Mouse (Mus musculus): ENCODE measurements around the gene Zfp526. TPM values are rescaled to one million over a fixed set of nuclear protein-coding genes. Genes with fewer than 3 reads are reported as not detected.

Gene Zfp526
- polyA plus RNA-seq (2014; fragmentation: Illumina TruSeq; extraction: RNeasy Lipid Tissue Mini Kit (QIAGEN cat#74804); ENCODE audit: low read depth, low replicate concordance), result 2.7 TPM

DNA sequence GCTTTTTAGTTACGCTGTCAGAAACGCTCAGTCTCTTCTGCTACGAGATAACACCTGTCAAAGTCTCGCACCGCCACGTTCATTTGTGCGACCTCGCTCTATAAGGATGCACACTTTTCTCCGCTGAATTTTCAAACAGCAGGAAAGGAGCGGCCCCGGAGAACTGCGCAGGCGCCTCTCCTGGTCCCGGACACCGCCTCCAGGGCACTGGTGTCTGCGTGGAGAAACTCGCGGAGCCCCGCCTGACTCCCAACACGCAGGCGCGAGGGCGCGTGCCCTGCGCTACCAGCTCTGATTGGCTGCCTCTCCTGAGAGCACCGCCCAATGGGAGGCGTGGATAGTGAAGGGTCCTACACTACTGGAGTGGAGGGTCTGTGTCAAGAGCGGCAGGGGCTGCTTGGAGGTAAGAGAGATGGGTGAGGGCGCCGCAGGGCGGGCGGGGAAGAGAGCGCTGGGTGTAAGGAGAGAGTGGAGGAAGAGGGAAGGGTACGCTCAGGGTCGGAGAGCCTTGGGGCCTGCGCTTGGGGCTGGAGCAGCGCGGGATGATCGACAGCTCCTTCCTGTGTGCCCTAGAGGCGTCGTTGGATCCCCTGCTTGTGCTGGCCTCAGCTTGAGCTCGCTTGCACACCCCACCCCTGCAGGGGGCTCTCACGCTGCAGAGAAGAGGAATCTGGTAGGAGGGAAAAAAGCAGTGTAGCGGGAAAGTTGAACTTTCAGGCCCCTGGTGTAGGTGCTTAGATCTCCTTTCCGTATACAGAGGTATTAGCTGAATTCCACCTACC lies at the start of gene Zfp526:
Zfp526 (plus strand) TSS at position 324 of the 782 bp plus-strand sequence.

DNA sequence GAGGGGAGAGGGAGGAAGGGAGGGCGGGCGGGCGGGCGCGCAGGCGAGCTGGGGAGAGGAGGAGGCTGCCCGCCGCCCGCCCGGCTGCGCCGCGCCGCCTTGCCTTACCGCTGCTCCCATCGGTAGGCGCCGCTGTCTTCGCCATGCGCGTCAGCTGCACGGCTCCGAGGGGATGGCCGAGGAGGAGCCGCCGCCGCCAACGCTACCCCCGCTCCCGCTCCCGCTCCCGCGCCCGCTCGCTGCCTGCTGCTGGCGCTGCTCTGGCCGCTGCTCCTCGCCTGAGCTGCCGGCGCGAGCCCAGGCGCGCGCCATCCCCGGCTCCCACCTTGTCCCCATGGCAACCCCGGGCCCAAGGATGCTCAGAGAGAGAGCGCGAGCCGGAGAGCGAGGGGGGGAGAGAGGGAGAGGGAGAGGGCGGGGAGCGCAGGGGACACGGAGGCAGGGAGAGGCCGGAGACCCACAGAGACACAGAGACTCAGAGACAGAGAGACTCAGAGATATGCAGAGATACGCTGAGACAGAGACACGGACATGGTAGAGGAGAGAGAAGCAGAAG lies 41.5 kb upstream of the Zfp526 start, which contains the start of gene Pou2f2:
Pou2f2 (minus strand) TSS at position 121 of the 556 bp plus-strand sequence.

DNA sequence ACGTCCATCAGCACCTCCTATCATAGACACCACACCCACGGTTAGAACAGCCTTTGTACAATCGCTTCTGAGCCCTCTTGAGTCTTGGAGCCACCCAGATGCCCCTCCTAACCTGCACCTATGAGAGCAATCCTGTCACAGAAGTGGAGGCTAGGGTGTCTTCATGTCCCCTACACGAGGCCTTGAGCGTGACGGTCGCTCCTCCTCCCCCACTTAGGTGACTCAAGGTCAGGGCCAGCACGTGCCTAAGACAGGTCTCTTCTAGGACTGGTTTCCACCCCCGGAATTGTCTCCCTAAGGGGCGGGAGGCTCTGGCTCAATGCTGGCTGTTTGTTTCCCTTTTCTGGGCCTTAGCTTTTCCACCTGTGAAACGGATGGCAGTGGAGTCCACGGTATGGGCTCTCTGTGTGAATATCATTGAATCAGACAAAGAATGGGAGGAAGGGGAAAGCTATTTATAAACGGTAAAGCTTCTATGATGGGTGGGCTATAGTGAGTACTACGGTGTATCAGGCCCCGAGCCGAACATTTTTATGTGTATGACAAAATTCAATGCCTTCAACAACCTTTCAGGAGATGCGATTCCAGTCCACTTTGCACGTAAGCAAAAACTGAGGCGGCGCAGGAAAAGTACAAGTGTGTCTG lies 646 bp upstream of the Zfp526 start, which contains the start of gene Dedd2:
Dedd2 (minus strand) TSS at position 159 of the 645 bp plus-strand sequence.

DNA sequence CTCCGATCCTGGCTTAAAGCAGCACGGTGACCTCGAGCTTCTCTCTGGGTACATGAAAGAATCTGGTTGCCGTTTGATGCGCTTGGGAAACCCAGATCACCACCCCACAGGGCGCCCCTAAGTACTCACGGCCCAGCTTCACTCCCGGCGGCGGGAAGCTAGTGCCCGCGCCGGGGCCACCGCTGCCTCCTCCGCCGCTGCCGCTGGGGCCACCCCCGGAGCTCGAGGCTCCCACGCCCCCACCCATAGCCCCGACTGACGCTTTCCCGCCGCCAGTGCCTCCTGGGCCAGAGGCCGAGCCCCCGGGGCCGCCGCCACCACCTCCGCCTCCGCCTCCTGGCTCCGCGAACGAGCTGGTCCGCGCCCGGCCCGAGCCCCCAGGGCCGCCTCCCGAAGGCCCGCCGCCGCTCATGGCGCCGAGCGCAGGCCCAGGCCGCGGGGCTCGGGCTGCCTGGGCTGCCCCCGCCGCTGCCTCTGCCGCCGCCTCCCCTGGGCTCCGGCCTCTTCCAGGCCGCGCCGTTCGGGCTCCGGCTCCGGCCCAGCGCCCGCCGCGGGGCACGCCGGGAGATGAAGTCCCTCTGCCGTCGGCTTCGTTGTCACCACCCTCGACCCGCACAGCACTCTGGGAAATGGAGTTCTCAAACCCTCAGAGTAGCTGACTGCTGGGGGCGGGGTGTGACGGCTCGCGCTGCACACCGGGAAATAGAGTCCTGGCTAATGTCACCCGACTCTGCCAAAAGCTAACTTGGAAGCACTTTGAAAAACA lies 16.2 kb downstream of the Zfp526 start, which contains the start of gene Gsk3a:
Gsk3a (minus strand) TSS at position 603 of the 766 bp plus-strand sequence.

DNA sequence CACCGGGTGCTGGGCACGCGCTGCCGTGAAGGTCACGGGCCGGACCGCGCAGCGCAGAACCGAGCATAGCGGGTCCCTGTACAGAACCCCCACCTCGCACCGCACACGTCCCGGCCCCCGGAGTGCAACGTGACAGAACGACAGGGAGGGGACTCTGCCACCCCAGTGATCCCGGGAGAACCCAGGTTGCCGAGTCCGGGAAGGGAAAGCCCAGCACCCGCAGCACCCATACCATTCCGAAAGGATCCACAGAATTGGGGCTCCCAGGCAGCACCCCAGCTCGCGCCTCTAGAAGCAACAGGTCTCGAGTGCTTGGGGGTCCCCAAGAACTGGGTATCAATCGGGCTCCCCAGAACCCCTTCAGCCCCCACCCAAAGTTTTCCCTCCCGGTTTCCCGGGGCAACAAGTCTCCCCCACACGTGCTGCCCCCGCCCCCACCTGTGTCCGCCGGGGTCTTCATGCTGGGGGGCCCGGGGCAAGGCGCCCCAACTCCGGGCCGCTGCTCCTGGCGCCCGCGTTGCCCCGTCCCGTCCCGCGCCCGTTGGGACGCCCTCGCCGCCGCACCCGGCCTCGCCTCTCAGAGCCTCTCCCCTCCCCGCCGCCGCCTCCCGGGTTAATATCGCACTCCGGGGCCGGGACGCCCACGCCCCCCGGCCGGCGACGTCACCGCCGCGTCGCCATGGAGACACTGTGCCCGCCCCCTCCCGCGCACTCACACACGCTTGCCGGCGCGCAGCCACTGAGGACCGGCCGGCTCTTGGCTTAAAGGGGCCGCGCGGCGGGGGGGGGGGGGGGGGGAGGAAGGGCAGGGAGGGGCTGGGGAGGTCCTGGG lies 29.1 kb downstream of the Zfp526 start, which contains the start of gene Erf:
Erf (minus strand) TSS at position 621 of the 832 bp plus-strand sequence.

DNA sequence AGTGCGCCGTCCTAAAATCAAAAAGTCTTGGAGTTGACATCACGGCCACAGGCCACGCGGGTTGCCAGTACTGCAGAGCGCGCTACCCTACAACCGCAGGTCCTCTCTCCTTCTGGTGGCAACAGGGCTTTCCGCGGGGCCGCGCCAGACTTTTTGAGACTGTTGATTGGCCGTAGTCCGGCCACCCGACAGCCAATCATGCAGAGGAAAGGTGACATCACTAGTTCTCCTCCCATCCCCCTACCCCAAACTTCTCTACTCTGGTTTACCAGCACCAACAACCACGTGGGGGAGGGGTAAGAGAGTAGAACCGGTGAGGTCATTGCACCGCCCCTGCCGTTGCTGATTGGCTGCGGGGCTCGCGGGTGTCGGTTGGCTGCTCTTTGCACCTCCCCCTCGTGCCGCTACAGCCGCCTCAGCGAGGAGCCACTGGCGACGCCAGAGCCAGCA lies 46.1 kb downstream of the Zfp526 start, which contains the start of gene Cic:
Cic (plus strand) TSS at position 404 of the 450 bp plus-strand sequence.

Other genes starting within 250 kb of the Zfp526 start
- gene Rabac1, start 248.7 kb upstream of the Zfp526 start, polyA plus RNA-seq (2014; fragmentation: Illumina TruSeq; extraction: RNeasy Lipid Tissue Mini Kit (QIAGEN cat#74804); ENCODE audit: low read depth, low replicate concordance), result 0.31 TPM
- gene Atp1a3, start 215.5 kb upstream of the Zfp526 start, polyA plus RNA-seq (2014; fragmentation: Illumina TruSeq; extraction: RNeasy Lipid Tissue Mini Kit (QIAGEN cat#74804); ENCODE audit: low read depth, low replicate concordance), result 0.17 TPM
- 2.1 TPM for gene Grik5, start 149.1 kb upstream of the Zfp526 start, polyA plus RNA-seq (2014; fragmentation: Illumina TruSeq; extraction: RNeasy Lipid Tissue Mini Kit (QIAGEN cat#74804); ENCODE audit: low read depth, low replicate concordance)
- 4.3 TPM for gene Zfp574, start 148.9 kb upstream of the Zfp526 start, polyA plus RNA-seq (2014; fragmentation: Illumina TruSeq; extraction: RNeasy Lipid Tissue Mini Kit (QIAGEN cat#74804); ENCODE audit: low read depth, low replicate concordance)
- 3.8 TPM for gene Pou2f2, start 41.7 kb upstream of the Zfp526 start, polyA plus RNA-seq (2014; fragmentation: Illumina TruSeq; extraction: RNeasy Lipid Tissue Mini Kit (QIAGEN cat#74804); ENCODE audit: low read depth, low replicate concordance)
- 0.43 TPM for gene Dedd2, start 810 bp upstream of the Zfp526 start, polyA plus RNA-seq (2014; fragmentation: Illumina TruSeq; extraction: RNeasy Lipid Tissue Mini Kit (QIAGEN cat#74804); ENCODE audit: low read depth, low replicate concordance)
- 10.8 TPM for gene Gsk3a, start 16.4 kb downstream of the Zfp526 start, polyA plus RNA-seq (2014; fragmentation: Illumina TruSeq; extraction: RNeasy Lipid Tissue Mini Kit (QIAGEN cat#74804); ENCODE audit: low read depth, low replicate concordance)
- gene Erf, start 29.3 kb downstream of the Zfp526 start, polyA plus RNA-seq (2014; fragmentation: Illumina TruSeq; extraction: RNeasy Lipid Tissue Mini Kit (QIAGEN cat#74804); ENCODE audit: low read depth, low replicate concordance), result 2.1 TPM
- 10.1 TPM for gene Cic, start 46.3 kb downstream of the Zfp526 start, polyA plus RNA-seq (2014; fragmentation: Illumina TruSeq; extraction: RNeasy Lipid Tissue Mini Kit (QIAGEN cat#74804); ENCODE audit: low read depth, low replicate concordance)
- gene Pafah1b3, start 76.6 kb downstream of the Zfp526 start, polyA plus RNA-seq (2014; fragmentation: Illumina TruSeq; extraction: RNeasy Lipid Tissue Mini Kit (QIAGEN cat#74804); ENCODE audit: low read depth, low replicate concordance), result 1.5 TPM
- gene Prr19, start 80.0 kb downstream of the Zfp526 start, polyA plus RNA-seq (2014; fragmentation: Illumina TruSeq; extraction: RNeasy Lipid Tissue Mini Kit (QIAGEN cat#74804); ENCODE audit: low read depth, low replicate concordance), result 2.0 TPM
- 0.10 TPM for gene Tmem145, start 84.7 kb downstream of the Zfp526 start, polyA plus RNA-seq (2014; fragmentation: Illumina TruSeq; extraction: RNeasy Lipid Tissue Mini Kit (QIAGEN cat#74804); ENCODE audit: low read depth, low replicate concordance)
- 0.67 TPM for gene Megf8, start 95.7 kb downstream of the Zfp526 start, polyA plus RNA-seq (2014; fragmentation: Illumina TruSeq; extraction: RNeasy Lipid Tissue Mini Kit (QIAGEN cat#74804); ENCODE audit: low read depth, low replicate concordance)
- not detected for gene Cnfn, start 148.3 kb downstream of the Zfp526 start, polyA plus RNA-seq (2014; fragmentation: Illumina TruSeq; extraction: RNeasy Lipid Tissue Mini Kit (QIAGEN cat#74804); ENCODE audit: low read depth, low replicate concordance)
- 327 TPM for gene Lipe, start 177.3 kb downstream of the Zfp526 start, polyA plus RNA-seq (2014; fragmentation: Illumina TruSeq; extraction: RNeasy Lipid Tissue Mini Kit (QIAGEN cat#74804); ENCODE audit: low read depth, low replicate concordance)
- gene Cxcl17, start 191.5 kb downstream of the Zfp526 start, polyA plus RNA-seq (2014; fragmentation: Illumina TruSeq; extraction: RNeasy Lipid Tissue Mini Kit (QIAGEN cat#74804); ENCODE audit: low read depth, low replicate concordance), result not detected